Mouse (Mus musculus) midbrain, embryonic 14.5 days (tissue): ENCODE measurements around the gene Tram2. TPM values are rescaled to one million over a fixed set of nuclear protein-coding genes. Genes with fewer than 3 reads are reported as not detected.

Experiments used
- ATAC-seq: fragments of 200-750 bp; cut with Nextera tagmentation; 2 replicates; pipeline ENCODE4 v1.8.0; 2017; ENCODE audit warnings: moderate number of reproducible peaks, moderate library complexity; ENCODE audit not compliant: low FRiP score, low TSS enrichment
- DNase-seq: peaks from one replicate; pipeline ENCODE4 v3.0.0-alpha.2; 2015
- H3K27ac ChIP-seq: fragments of 300-500 bp; sonication (generic); replicated peaks from 2 replicates; pipeline ENCODE4 v1.5.1; 2014; ENCODE audit warnings: mild to moderate bottlenecking, low read depth, low read length, moderate library complexity
- H3K27me3 ChIP-seq: fragments of 300-500 bp; sonication (generic); 2 replicates; pipeline ENCODE4 v1.6.1; 2014; ENCODE audit warnings: low read length, control low read depth, mixed read lengths; ENCODE audit not compliant: control insufficient read depth, insufficient read depth
- H3K36me3 ChIP-seq: fragments of 300-500 bp; sonication (generic); 2 replicates; pipeline ENCODE4 v1.6.1; 2014; ENCODE audit warnings: low read length, control low read depth; ENCODE audit not compliant: control insufficient read depth, insufficient read depth
- H3K4me1 ChIP-seq: fragments of 300-500 bp; sonication (generic); 2 replicates; pipeline ENCODE4 v1.6.1; 2014; ENCODE audit warnings: mild to moderate bottlenecking, antibody characterized with exemption, low read length, control low read depth; ENCODE audit not compliant: control insufficient read depth, insufficient read depth
- H3K4me2 ChIP-seq: fragments of 300-500 bp; sonication (generic); 2 replicates; pipeline ENCODE4 v1.6.1; 2014; ENCODE audit warnings: mild to moderate bottlenecking, low read length, moderate library complexity
- H3K4me3 ChIP-seq: fragments of 300-500 bp; sonication (generic); replicated peaks from 2 replicates; pipeline ENCODE4 v1.5.1; 2014; ENCODE audit warnings: low read depth, low read length
- H3K9ac ChIP-seq: fragments of 300-500 bp; sonication (generic); replicated peaks from 2 replicates; pipeline ENCODE4 v1.6.1; 2014; ENCODE audit warnings: mild to moderate bottlenecking, low read length, moderate library complexity
- H3K9me3 ChIP-seq: fragments of 300-500 bp; sonication (generic); 2 replicates; pipeline ENCODE4 v1.6.1; 2016; ENCODE audit warnings: low read length, control low read depth, mixed read lengths; ENCODE audit not compliant: control insufficient read depth
- WGBS: fragments of 180-500 bp; shearing (Covaris S2); extraction: QIAGEN DNeasy Blood & Tissue Kit; methylation state at CpG from one replicate; pipeline ENCODE4 v1.1.7; 2014; 5-methylcytosine and 5-hydroxymethylcytosine counted together
- polyA plus RNA-seq: library from polyadenylated mRNA; unstranded; fragments of >200 nt; fragmentation: Nextera tagmentation; extraction: Ambion mirVana; gene quantifications from 2 replicates; pipeline ENCODE4 v1.2.1, GENCODE M21; 2014

Tram2 gene
- polyA plus RNA-seq, 1 experiment from 2014 or later, result 2.7 TPM

GRCm38 (mm10) chr1:21037881-21038601 is 41.0 kb downstream of the Tram2 start:
- no peak for DNase-seq
- Histone ChIP-seq H3K4me1 (no peaks in the 10 kb centered on the region), H3K36me3 (no peaks in the 10 kb centered on the region), H3K9ac (no peak overlapping the region), H3K4me2 (no peak overlapping the region), H3K27me3 (no peaks in the 10 kb centered on the region), H3K4me3 (no peak overlapping the region), H3K27ac (no peak overlapping the region), H3K9me3 (no peaks in the 10 kb centered on the region)
- ATAC-seq, result no peak
- 86% methylated on average over 6 of the region's 6 CpGs for WGBS

GRCm38 (mm10) chr1:21035878-21036277 is 43.2 kb downstream of the Tram2 start:
- no peaks in the 10 kb centered on the region for H3K9me3 ChIP-seq
- H3K9ac ChIP-seq, result no peak overlapping the region
- DNase-seq (no peak), ATAC-seq (no peak)
- no peaks in the 10 kb centered on the region for H3K36me3 ChIP-seq
- no peak overlapping the region for H3K4me2 ChIP-seq
- no peaks in the 10 kb centered on the region for H3K27me3 ChIP-seq
- no peaks in the 10 kb centered on the region for H3K4me1 ChIP-seq
- no peak overlapping the region for H3K4me3 ChIP-seq
- no peak overlapping the region for H3K27ac ChIP-seq
- 88% methylated on average over 6 of the region's 6 CpGs for WGBS

- Histone ChIP-seq H3K9me3 (no peaks in the 10 kb centered on the region), H3K9ac (no peak overlapping the region), H3K27me3 (no peaks in the 10 kb centered on the region), H3K4me1 (no peaks in the 10 kb centered on the region), H3K27ac (no peak overlapping the region), H3K36me3 (no peaks in the 10 kb centered on the region), H3K4me3 (no peak overlapping the region), H3K4me2 (no peak overlapping the region)
- ATAC-seq (no peak), DNase-seq (no peak)
Measured at GRCm38 (mm10) chr1:21033792-21034119, 45.3 kb downstream of the Tram2 start.

- no peak overlapping the region for H3K4me2 ChIP-seq
- H3K4me3 ChIP-seq, result no peak overlapping the region
- no peaks in the 10 kb centered on the region for H3K36me3 ChIP-seq
- no peak overlapping the region for H3K9ac ChIP-seq
- H3K27me3 ChIP-seq, result no peaks in the 10 kb centered on the region
- no peaks in the 10 kb centered on the region for H3K9me3 ChIP-seq
- ATAC-seq (no peak), DNase-seq (no peak)
- WGBS, result 96% methylated on average over 11 of the region's 11 CpGs
- H3K4me1 ChIP-seq, result no peaks in the 10 kb centered on the region
- H3K27ac ChIP-seq, result no peak overlapping the region
Measured at GRCm38 (mm10) chr1:21033065-21033791, 45.8 kb downstream of the Tram2 start.

GRCm38 (mm10) chr1:21031650-21032049 is 47.4 kb downstream of the Tram2 start:
- Histone ChIP-seq H3K36me3 (no peaks in the 10 kb centered on the region), H3K4me2 (no peak overlapping the region)

GRCm38 (mm10) chr1:21029000-21029399 is 50.0 kb downstream of the Tram2 start:
- Histone ChIP-seq H3K36me3 (no peaks in the 10 kb centered on the region), H3K4me1 (no peaks in the 10 kb centered on the region), H3K27ac (no peak overlapping the region), H3K9me3 (no peaks in the 10 kb centered on the region), H3K4me2 (no peak overlapping the region), H3K4me3 (no peak overlapping the region), H3K27me3 (no peaks in the 10 kb centered on the region), H3K9ac (no peak overlapping the region)
- WGBS, result 97% methylated on average over 4 of the region's 4 CpGs
- ATAC-seq (no peak), DNase-seq (no peak)

More at GRCm38 (mm10) chr1:21031650-21032049, 47.4 kb downstream of the Tram2 start:
- H3K9me3 ChIP-seq, result no peaks in the 10 kb centered on the region
- 97% methylated on average over 2 of the region's 2 CpGs for WGBS
- no peak for ATAC-seq
- H3K27me3 ChIP-seq, result no peaks in the 10 kb centered on the region
- DNase-seq, result no peak
- no peaks in the 10 kb centered on the region for H3K4me1 ChIP-seq
- no peak overlapping the region for H3K4me3 ChIP-seq
- H3K9ac ChIP-seq, result no peak overlapping the region
- no peak overlapping the region for H3K27ac ChIP-seq

- H3K4me3 ChIP-seq, result no peak overlapping the region
- H3K9me3 ChIP-seq, result no peaks in the 10 kb centered on the region
- no peak for DNase-seq
- 89% methylated on average over 7 of the region's 7 CpGs for WGBS
- no peaks in the 10 kb centered on the region for H3K36me3 ChIP-seq
- H3K27me3 ChIP-seq, result no peaks in the 10 kb centered on the region
- H3K4me2 ChIP-seq, result no peak overlapping the region
- no peaks in the 10 kb centered on the region for H3K4me1 ChIP-seq
- no peak overlapping the region for H3K9ac ChIP-seq
- H3K27ac ChIP-seq, result no peak overlapping the region
- no peak for ATAC-seq
Measured at GRCm38 (mm10) chr1:21026534-21026933, 52.5 kb downstream of the Tram2 start.

- H3K9me3 ChIP-seq, result no peaks in the 10 kb centered on the region
- ATAC-seq, result no peak
- no peaks in the 10 kb centered on the region for H3K36me3 ChIP-seq
- no peak overlapping the region for H3K27ac ChIP-seq
- no peak overlapping the region for H3K9ac ChIP-seq
- no peak for DNase-seq
- 93% methylated on average over 5 of the region's 5 CpGs for WGBS
- no peaks in the 10 kb centered on the region for H3K27me3 ChIP-seq
- no peaks in the 10 kb centered on the region for H3K4me1 ChIP-seq
- no peak overlapping the region for H3K4me2 ChIP-seq
- H3K4me3 ChIP-seq, result no peak overlapping the region
Measured at GRCm38 (mm10) chr1:21025203-21025602, 53.8 kb downstream of the Tram2 start.

- DNase-seq (no peak), ATAC-seq (no peak)
- H3K4me2 ChIP-seq, result no peak overlapping the region
- H3K4me1 ChIP-seq, result no peaks in the 10 kb centered on the region
- H3K36me3 ChIP-seq, result no peaks in the 10 kb centered on the region
- no peak overlapping the region for H3K27ac ChIP-seq
- no peak overlapping the region for H3K9ac ChIP-seq
- no peaks in the 10 kb centered on the region for H3K9me3 ChIP-seq
- H3K27me3 ChIP-seq, result no peaks in the 10 kb centered on the region
- no peak overlapping the region for H3K4me3 ChIP-seq
- WGBS, result 84% methylated on average over 3 of the region's 3 CpGs
Measured at GRCm38 (mm10) chr1:21023101-21023500, 55.9 kb downstream of the Tram2 start.
